Mouse (Mus musculus) urinary bladder, postnatal 25 days (tissue): ENCODE data around the gene Spin4.

Experiments used
- DNase-seq: peaks from one replicate; pipeline ENCODE4 v3.0.0; 2022; ENCODE audit warnings: low spot score

The Spin4 gene

DNA sequence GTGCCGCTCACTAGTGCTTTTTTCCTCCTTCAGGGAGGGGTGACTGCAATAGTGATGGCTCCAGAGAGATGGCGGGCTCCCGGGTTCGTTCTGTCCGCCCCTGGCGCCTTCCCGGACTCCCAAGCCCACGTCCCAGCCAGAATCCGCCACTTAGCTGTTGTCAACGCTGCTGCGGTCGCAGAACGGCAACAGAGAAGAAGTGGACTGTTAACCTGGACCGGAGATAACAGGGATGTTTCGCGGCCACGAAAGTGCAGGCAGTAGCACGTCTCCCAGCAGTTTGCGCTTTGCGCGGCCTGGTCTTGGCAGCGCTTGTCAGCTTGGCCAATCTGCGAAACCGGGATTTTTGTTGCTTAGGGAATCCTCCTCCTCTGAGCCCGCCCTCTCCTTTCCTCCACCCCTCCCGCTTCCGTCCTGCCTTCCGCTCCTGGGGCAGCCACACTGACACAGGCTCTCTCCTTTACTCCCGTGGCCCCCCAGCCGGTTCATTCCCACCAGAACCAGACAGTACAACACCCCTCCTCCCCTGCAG, at the start of gene Spin4:
Spin4 (minus strand) TSS at position 322 of the 532 bp plus-strand sequence.
- DNase-seq = peak; percentile 61

DNA sequence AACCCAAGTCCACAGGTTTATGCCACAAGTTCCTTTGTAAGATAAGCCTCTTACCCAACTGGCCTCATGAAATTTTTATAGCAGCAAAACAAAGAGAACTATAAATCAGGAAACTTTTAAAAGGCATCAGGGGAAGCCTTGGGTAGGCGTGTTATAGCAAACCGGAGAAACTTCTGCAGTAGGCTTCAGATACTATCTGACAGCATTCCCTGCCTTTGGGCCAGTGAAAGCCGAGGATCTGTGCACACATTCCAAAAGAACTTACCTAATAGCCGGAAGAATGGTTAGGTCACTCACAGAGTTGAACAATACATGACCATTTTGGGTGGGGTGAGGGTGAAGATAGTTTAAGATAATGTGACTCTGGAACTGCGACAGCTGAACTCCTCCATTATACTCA, 1.4 kb upstream of the Spin4 start:
- no peak for DNase-seq

DNA sequence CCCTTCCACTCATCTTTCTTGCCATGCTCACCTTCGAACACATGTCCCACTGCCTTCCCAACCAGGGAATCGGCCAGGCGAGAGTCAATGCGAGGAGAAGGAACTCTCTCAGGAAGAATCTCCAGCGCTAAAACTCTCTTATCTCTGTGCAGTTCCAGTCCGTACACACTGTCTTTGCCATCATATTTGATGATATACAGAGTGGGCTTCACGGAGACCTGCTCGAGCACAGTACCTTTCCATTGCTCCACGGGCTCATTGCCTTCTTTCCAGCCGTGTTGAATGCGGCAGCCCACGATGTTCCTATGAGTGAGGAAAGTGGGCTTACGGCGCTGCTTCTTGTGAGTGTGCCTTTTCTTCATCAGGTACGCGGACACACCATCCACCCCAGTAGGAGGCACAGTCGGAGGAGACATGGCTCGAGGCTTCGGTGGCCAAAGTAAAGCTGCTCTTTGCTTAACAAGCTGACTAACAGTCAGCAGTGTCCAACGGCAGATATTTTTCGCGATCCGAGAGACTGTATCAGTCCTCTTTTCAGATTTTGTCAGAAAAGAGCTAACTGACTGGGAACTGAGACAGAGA, 612 bp downstream of the Spin4 start:
- DNase-seq = peak; percentile 7

DNA sequence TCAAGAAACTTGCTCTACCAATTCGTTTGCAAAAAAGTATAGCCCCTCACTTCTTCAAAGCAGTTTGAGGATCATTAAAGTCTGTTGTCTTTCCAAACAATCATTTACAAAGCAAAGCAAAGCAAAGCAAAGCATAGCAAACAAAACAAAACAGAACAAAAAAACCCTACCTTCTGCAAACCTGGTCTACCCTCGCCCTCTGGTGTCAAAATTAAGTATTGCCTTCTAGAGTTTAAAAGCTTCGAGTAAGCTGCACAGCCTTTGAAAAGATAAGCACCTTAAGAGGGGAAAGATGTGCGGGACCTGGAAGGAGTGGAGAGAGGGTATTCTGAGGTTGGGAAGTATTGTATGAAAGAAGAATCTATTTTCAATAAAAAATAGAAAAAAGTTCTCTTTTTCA, 14.4 kb downstream of the Spin4 start:
- no peak for DNase-seq

DNA sequence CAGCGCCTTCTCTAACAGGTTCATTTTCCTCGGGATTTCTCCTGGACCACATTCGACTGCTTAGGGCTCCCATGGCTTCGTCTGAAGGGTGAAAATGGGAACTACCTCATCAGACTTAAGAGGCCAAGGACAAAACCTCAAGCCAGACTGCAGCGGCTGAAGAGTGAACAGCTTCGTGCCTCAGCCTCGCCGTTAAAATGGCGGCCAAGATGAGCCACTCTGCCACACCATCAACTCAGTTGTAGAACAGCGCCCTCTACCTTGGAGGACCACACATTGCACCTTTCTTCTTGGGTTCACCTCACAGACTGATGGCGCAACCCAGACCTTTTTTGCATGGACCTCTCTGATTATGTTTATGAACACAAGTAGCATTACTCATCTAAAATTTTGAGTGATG, 27.6 kb downstream of the Spin4 start:
- no peak for DNase-seq

DNA sequence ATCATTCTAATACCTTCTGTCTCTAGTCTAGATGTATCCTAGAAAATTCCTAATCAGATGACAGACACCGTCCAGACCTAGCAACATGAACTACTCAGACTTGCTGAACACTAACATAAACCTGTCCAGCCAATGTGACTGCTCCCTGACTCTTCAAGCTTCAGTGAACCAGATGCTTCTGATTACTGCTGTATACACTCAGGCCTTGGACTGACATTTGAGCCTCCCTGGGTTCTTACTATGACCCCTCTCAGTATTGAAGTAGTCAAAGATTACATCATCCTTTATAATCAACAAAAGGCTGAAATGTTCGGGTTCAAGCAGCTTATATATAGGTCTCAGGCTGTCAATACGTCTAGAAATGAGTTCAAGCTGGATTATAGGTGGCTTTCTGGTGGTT, 32.4 kb downstream of the Spin4 start:
- DNase-seq = no peak

DNA sequence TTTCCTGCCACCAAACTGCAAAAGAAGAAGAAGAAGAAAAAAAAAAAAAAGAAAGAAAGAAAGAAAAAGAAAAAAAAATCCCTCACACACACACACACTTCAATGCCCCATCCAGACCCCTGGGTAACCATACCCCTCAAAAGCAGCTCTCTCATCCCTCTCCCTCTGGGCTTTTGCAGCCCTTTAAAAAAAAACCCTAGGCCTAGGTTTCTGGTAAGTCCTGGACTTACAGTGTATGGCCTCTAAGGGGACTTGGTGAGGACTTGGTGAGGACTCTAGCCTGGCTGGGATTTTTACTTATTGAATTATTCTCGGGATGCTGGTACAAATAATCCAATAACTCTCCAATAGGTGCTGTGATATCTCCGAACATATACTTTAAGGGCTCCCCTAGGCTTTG, 35.6 kb downstream of the Spin4 start:
- no peak for DNase-seq

DNA sequence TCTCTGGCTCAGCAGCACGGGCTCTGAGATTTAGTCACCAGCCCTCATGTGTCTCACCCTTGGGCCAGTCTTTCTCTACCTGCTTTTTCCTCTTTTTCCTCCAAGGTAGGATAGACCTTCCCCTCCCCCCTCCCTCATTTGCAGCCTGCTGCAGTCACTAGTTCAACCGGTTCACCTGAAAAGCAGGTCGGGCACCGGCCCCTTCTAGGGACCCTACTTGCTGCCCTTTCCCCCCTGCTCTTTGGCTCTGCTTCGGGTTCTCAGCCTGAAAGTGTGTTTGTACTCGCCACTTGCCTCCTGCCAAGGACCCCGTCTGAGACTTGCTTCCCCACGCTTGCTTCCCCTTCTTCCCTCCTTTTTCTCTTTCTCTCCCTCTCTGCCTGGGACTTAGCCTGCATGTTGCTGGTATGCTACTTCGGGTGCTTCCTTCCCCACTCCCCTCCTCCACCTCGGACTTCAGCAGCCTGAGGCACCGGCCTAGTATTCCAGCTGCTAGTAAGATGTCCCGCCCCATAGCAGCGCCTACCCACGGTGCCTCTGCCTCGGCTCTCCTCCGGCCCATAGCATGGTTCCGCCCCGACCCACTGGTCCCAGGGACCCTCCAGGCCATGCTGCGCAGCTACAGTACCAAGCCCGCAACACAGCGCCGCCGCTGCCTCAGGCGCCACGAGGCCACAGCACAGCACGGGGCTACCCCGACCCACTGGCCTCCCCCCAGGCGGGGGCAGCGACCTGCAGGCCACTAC, 36.2 kb downstream of the Spin4 start:
- no peak for DNase-seq
